8 mouse cellular contexts compared by ENCODE assay signal in genomic region chr11:98937410-98937913, GRCm38 (mm10). TPM values are rescaled to one million over a fixed set of nuclear protein-coding genes. Genes with fewer than 3 reads are reported as not detected.
A peak's percentile ranks its signal among the peaks of the same experiment; 100 is the strongest.
DNase-seq lines count a peak whose midpoint lies in the region; ATAC-seq and TF ChIP-seq lines count a peak whose summit lies in the region.

No protein-coding gene starts in this region.

- no peak for TF ChIP-seq POLR2A in thymus, adult 2 months (IDR thresholded peaks at IDR 0.05; ENCODE audit: control insufficient read depth, extremely low read depth, insufficient read depth, low read length, poor library complexity)

- ATAC-seq in activated CD4-positive, CD25-positive, alpha-beta regulatory T cell, adult 4 months, result peak; percentile 37
- ATAC-seq in intestine, postnatal 0 days, result peak; percentile 85
- peak; percentile 84 for ATAC-seq in lung, embryonic 14.5 days (ENCODE audit: insufficient read depth)
- peak; percentile 85 for ATAC-seq in neural tube, embryonic 15.5 days (ENCODE audit: low FRiP score)

- peak overlapping the region; percentile 88 for H3K27ac ChIP-seq in intestine, postnatal 0 days (ENCODE audit: low read depth, low read length)
- H3K27ac ChIP-seq in lung, embryonic 14.5 days (ENCODE audit: low read depth), result peak overlapping the region; percentile 97
- H3K27ac ChIP-seq in neural tube, embryonic 15.5 days (replicated peaks), result peak overlapping the region; percentile 65
- peak overlapping the region; percentile 57 for H3K27ac ChIP-seq in thymus, adult 2 months (ENCODE audit: control insufficient read depth, insufficient read depth, low read length)

- H3K4me3 ChIP-seq in intestine, postnatal 0 days (ENCODE audit: low read depth, low read length), result peak overlapping the region; percentile 75
- H3K4me3 ChIP-seq in lung, embryonic 14.5 days (ENCODE audit: low read depth, low read length), result peak overlapping the region; percentile 76
- peak overlapping the region; percentile 71 for H3K4me3 ChIP-seq in neural tube, embryonic 15.5 days (replicated peaks)
- H3K4me3 ChIP-seq in thymus, adult 2 months (ENCODE audit: control insufficient read depth, insufficient read depth, low read length), result peak overlapping the region; percentile 62

- no peaks in the 10 kb centered on the region for H3K9me3 ChIP-seq in intestine, postnatal 0 days (ENCODE audit: control insufficient read depth)
- H3K9me3 ChIP-seq in lung, embryonic 14.5 days (ENCODE audit: low read depth, low read length), result no peaks in the 10 kb centered on the region
- no peaks in the 10 kb centered on the region for H3K9me3 ChIP-seq in neural tube, embryonic 15.5 days (replicated peaks)

- no peaks in the 10 kb centered on the region for H3K36me3 ChIP-seq in intestine, postnatal 0 days (ENCODE audit: control insufficient read depth, insufficient read depth)
- H3K36me3 ChIP-seq in lung, embryonic 14.5 days (ENCODE audit: insufficient read depth), result no peaks in the 10 kb centered on the region
- H3K36me3 ChIP-seq in neural tube, embryonic 15.5 days, result no peaks in the 10 kb centered on the region
- no peaks in the 10 kb centered on the region for H3K36me3 ChIP-seq in thymus, adult 2 months (ENCODE audit: control insufficient read depth, insufficient read depth, low read length)

- H3K4me2 ChIP-seq in intestine, postnatal 0 days (replicated peaks; ENCODE audit: low read depth), result peak overlapping the region; percentile 96
- H3K4me2 ChIP-seq in lung, embryonic 14.5 days, result peak overlapping the region; percentile 94
- H3K4me2 ChIP-seq in neural tube, embryonic 15.5 days, result peak overlapping the region; percentile 84

- WGBS in intestine, postnatal 0 days, result under 1% methylated on average over 35 of the region's 38 CpGs
- under 1% methylated on average over 37 of the region's 38 CpGs for WGBS in lung, embryonic 14.5 days
- under 1% methylated on average over 38 of the region's 38 CpGs for WGBS in neural tube, embryonic 15.5 days
- WGBS in thymus, adult 2 months, result under 1% methylated on average over 37 of the region's 38 CpGs

- no peaks in the 10 kb centered on the region for H3K27me3 ChIP-seq in intestine, postnatal 0 days (replicated peaks; ENCODE audit: control insufficient read depth, insufficient read depth, low read length)
- H3K27me3 ChIP-seq in lung, embryonic 14.5 days (ENCODE audit: insufficient read depth, low read length), result no peaks in the 10 kb centered on the region
- no peaks in the 10 kb centered on the region for H3K27me3 ChIP-seq in neural tube, embryonic 15.5 days (replicated peaks)
- H3K27me3 ChIP-seq in thymus, adult 2 months (ENCODE audit: control insufficient read depth, insufficient read depth, low read length), result no peaks in the 10 kb centered on the region

- H3K9ac ChIP-seq in intestine, postnatal 0 days (ENCODE audit: low read depth, low read length), result peak overlapping the region; percentile 80
- peak overlapping the region; percentile 83 for H3K9ac ChIP-seq in lung, embryonic 14.5 days
- H3K9ac ChIP-seq in neural tube, embryonic 15.5 days (replicated peaks), result peak overlapping the region; percentile 53

- peak; percentile 90 for DNase-seq in B cell, adult 2 months
- DNase-seq in embryo, embryonic 11 days, result peak; percentile 98
- DNase-seq in heart, adult 11 months, result peak; percentile 100
- DNase-seq in lung, embryonic 14.5 days, result peak; percentile 96
- DNase-seq in thymus, adult 2 months, result peak; percentile 88

- peaks cover 30% of the 10 kb centered on the region for H3K4me1 ChIP-seq in intestine, postnatal 0 days (replicated peaks; ENCODE audit: control insufficient read depth, insufficient read depth, low read length)
- H3K4me1 ChIP-seq in lung, embryonic 14.5 days (ENCODE audit: insufficient read depth), result peaks cover 62% of the 10 kb centered on the region
- peaks cover 80% of the 10 kb centered on the region for H3K4me1 ChIP-seq in neural tube, embryonic 15.5 days
- H3K4me1 ChIP-seq in thymus, adult 2 months (replicated peaks; ENCODE audit: control insufficient read depth, insufficient read depth, low read length), result peaks cover 67% of the 10 kb centered on the region

- no peak for TF ChIP-seq CTCF in intestine, postnatal 0 days (IDR thresholded peaks at IDR 0.05; ENCODE audit: low read depth)
- TF ChIP-seq CTCF in lung, embryonic 14.5 days (IDR thresholded peaks at IDR 0.05; ENCODE audit: low read depth), result no peak
- peak; percentile 41; the same call in 1 of the 2 replicates for TF ChIP-seq CTCF in thymus, adult 2 months (IDR thresholded peaks at IDR 0.05; ENCODE audit: borderline replicate concordance, control insufficient read depth, extremely low read depth, insufficient read depth, low read length, poor library complexity)

RNA-seq across cellular contexts. Expression of gene Rara, which starts 9.8 kb away (rescaled TPM):
- 10 to 100 TPM in 1 of 2 experiments, 1 to 10 TPM in 1; 9.0 to 13.7 TPM for polyA plus RNA-seq in activated CD4-positive, CD25-positive, alpha-beta regulatory T cell, adult 4 months (2017; shearing (Covaris generic))
- 22.2 and 22.4 TPM in 2 replicates for polyA plus RNA-seq in intestine, postnatal 0 days (2015; fragmentation: Nextera tagmentation; extraction: Ambion mirVana)
- polyA plus RNA-seq in lung, embryonic 14.5 days (2014; fragmentation: Nextera tagmentation; extraction: Ambion mirVana), result 43.2 and 45.3 TPM in 2 replicates
- 17.3 and 19.9 TPM in 2 replicates for polyA plus RNA-seq in neural tube, embryonic 15.5 days (2015; fragmentation: Nextera tagmentation; extraction: Ambion mirVana)
- 63.5 and 74.1 TPM in 2 replicates for polyA plus RNA-seq in thymus, adult 2 months (2012; rRNA removed)

RNA-seq across cellular contexts. Expression of gene Cdc6, which starts 29.9 kb away (rescaled TPM):
- polyA plus RNA-seq in activated CD4-positive, CD25-positive, alpha-beta regulatory T cell, adult 4 months (2017; shearing (Covaris generic)), result 10 to 100 TPM; 10.1 to 17.7 TPM
- 4.0 and 4.5 TPM in 2 replicates for polyA plus RNA-seq in intestine, postnatal 0 days (2015; fragmentation: Nextera tagmentation; extraction: Ambion mirVana)
- polyA plus RNA-seq in lung, embryonic 14.5 days (2014; fragmentation: Nextera tagmentation; extraction: Ambion mirVana), result 47.0 and 48.1 TPM in 2 replicates
- polyA plus RNA-seq in neural tube, embryonic 15.5 days (2015; fragmentation: Nextera tagmentation; extraction: Ambion mirVana), result 3.8 and 12.0 TPM in 2 replicates
- 8.4 and 12.2 TPM in 2 replicates for polyA plus RNA-seq in thymus, adult 2 months (2012; rRNA removed)

RNA-seq across cellular contexts. Expression of gene Gjd3, which starts 45.4 kb away (rescaled TPM):
- polyA plus RNA-seq in activated CD4-positive, CD25-positive, alpha-beta regulatory T cell, adult 4 months (2017; shearing (Covaris generic)), result under 1 TPM in 1 of 2 experiments, not detected in 1; 0.41 TPM
- polyA plus RNA-seq in intestine, postnatal 0 days (2015; fragmentation: Nextera tagmentation; extraction: Ambion mirVana), result 0.61 and 0.80 TPM in 2 replicates
- 0.31 TPM in 1 of 2 replicates, not detected in the other for polyA plus RNA-seq in lung, embryonic 14.5 days (2014; fragmentation: Nextera tagmentation; extraction: Ambion mirVana)
- polyA plus RNA-seq in neural tube, embryonic 15.5 days (2015; fragmentation: Nextera tagmentation; extraction: Ambion mirVana), result 2.2 and 3.0 TPM in 2 replicates
- polyA plus RNA-seq in thymus, adult 2 months (2012; rRNA removed), result 1.3 and 1.9 TPM in 2 replicates

Comparison
In these comparisons a context has a peak if more than half of its experiments do, and no peak if none do; other contexts are left out.
1. Peak in every context shown above with its lines: DNase-seq, ATAC-seq, H3K4me3 ChIP-seq and H3K27ac ChIP-seq.